Mouse (Mus musculus) Patski (cell line): ENCODE measurements around the gene Pparg. TPM values are rescaled to one million over a fixed set of nuclear protein-coding genes. Genes with fewer than 3 reads are reported as not detected.
A peak's percentile ranks its signal among the peaks of the same experiment; 100 is the strongest.

ENCODE experiments used
- ATAC-seq: fragments of 100-300 bp; one replicate; pipeline ENCODE4 v1.8.0; 2021
- CTCF ChIA-PET: fragments of 350-600 bp; sonication (Branson Sonifier 250); formaldehyde crosslinking; loops from one replicate; lab custom pipeline; 2022; ENCODE audit warnings: inconsistent platforms; lab: Charles Lee
- POLR2A ChIA-PET: fragments of 350-600 bp; sonication (Branson Sonifier 250); formaldehyde crosslinking; loops from one replicate; lab custom pipeline; 2022; ENCODE audit warnings: antibody characterized with exemption, inconsistent platforms; lab: Charles Lee
- DNase-seq: peaks from one replicate; pipeline ENCODE4 v3.0.0-alpha.2; 2011; ENCODE audit warnings: low read depth, low spot score
- H3K27me3 ChIP-seq: fragments of 371-371 bp; one replicate; pipeline ENCODE4 v1.5.1; 2021
- CTCF ChIP-seq: fragments of 100-300 bp; IDR thresholded peaks from one replicate; pipeline ENCODE4 v1.5.1; 2021
- in situ Hi-C: fragments of 300-500 bp; cut with MboI; formaldehyde crosslinking; loops from 3 replicates; pipeline ENCODE4 v1.11.1; 2018; ENCODE audit warnings: low pct_unique_long_range_greater_than_20kb, mixed read lengths
- polyA plus RNA-seq: library from polyadenylated mRNA; unstranded; gene quantifications from one replicate; pipeline ENCODE4 v1.2.3, GENCODE M21; 2021

The Pparg gene
- polyA plus RNA-seq, 1 experiment from 2014 or later: 7.3 TPM

DNA sequence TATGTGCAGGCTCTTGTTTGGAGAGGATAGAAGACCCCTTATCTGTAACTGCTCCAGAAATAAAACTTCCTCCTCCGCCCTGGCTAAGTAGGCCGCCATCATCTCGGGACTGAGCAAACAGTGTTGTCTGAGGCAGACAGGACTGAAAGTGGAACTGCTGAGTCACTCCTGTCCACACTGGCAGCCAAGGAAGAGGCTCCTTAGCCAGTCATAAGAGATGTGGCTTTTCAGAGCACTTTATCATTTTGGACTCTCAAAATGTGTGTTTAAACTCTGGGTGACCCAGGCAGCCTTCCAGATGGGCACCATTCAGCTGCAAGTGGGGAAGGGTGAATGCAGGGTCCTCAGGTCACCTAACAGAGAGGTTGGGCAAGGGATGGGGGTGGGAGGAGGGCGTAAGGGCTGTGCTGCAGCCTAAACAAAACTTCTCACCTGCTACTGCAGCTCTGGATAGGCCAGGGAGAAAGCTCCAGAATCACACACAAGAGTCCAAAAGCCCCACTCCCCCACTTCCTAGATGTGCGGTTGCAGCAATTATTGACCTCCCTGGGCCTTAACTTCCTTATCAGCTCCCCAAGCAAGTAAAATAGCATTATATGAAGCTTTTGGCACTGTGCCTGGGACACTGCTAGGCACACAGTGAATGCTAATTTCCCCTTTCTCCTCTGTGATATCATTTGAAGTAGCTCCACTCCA lies 119.7 kb downstream of the Pparg start:
- peak; percentile 46 for ATAC-seq
- DNase-seq: no peak
- ChIA-PET POLR2A (interaction anchor here (1.3 kb wide), 1 partner anchor 9 kb away, joined by 3 read pairs; no protein-coding TSS in a partner anchor), CTCF (interaction anchor here (0.7 to 2.4 kb wide), 4 partner anchors 12 to 42 kb away, joined by 3 to 5 read pairs (median 3); no protein-coding TSS in a partner anchor)
- TF ChIP-seq CTCF: no peak
- H3K27me3 ChIP-seq: no peaks in the 10 kb centered on the region
- in situ Hi-C loops: no loop called here

DNA sequence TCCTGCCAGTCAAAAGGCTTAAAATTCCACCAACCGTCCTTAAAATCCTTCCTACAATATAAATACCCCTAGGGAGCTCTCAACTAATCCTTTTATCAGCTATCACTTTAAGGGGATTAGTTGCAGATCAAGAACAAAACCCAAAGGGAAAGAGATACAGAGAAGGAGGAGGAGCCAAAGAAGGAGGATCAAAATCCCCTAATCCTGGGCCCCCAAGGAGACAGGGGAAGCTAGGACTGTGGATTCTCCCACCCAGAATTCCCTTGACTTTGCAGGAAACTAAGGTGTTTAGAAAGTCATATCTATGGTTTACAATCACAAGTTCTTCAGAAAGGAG lies 120.2 kb downstream of the Pparg start:
- CTCF ChIA-PET: interaction anchor here (2.4 kb wide), 1 partner anchor 12 kb away, joined by 5 read pairs; no protein-coding TSS in a partner anchor
- no peak for ATAC-seq

DNA sequence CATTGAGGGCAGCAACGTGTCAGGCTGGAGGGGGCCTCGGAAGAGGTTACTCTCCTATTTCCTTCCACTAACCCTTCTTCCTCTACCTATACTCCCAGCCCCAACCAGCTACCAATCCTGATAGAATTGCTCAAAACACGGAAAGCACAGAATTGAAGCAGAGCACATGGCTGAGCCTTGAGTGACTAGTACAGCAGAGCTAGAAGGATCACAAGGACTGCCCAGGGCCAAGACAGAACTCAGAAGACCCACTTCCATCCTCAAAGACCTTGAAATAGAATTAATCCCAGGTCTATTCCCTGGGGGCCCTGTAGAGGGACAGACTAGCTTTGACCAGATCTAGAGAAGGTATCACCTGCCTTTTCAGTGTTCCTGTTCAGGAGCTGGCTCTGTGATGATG lies 120.9 kb downstream of the Pparg start:
- ATAC-seq (no peak), DNase-seq (no peak)
- H3K27me3 ChIP-seq: no peaks in the 10 kb centered on the region
- ChIA-PET POLR2A (no interaction called here), CTCF (interaction anchor here (1.1 to 2.4 kb wide), 2 partner anchors 10 to 13 kb away, joined by 3 to 5 read pairs; no protein-coding TSS in a partner anchor)
- no peak for TF ChIP-seq CTCF
- in situ Hi-C loops: no loop called here

More for the DNA sequence above, 120.2 kb downstream of the Pparg start:
- no peaks in the 10 kb centered on the region for H3K27me3 ChIP-seq
- POLR2A ChIA-PET: interaction anchor here (1.3 kb wide), 1 partner anchor 9 kb away, joined by 3 read pairs; no protein-coding TSS in a partner anchor
- DNase-seq: no peak
- no peak for TF ChIP-seq CTCF
- in situ Hi-C loops: no loop called here

DNA sequence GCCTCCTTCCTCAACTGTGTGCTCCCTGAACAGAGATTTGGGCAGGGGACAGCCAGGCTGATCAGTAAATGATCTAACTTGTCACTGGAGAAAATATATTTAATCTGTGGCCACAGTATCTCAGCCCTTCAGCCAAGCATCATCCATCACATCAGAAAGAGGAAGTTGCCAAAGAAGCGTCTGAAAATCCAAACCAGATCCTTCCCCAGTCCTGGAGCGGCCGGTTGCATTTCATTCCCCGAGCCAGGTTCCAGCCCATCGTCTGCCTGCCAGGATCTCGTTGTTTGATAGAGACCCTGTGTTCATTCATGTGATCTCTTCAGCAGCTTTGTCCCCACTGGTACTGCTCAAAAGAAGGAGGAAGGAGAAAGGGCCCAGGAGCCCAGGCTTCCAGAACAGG lies 124.9 kb downstream of the Pparg start:
- POLR2A ChIA-PET: no interaction called here
- CTCF ChIA-PET: interaction anchor here (1.2 to 1.5 kb wide), 2 partner anchors 10 to 22 kb away, joined by 3 read pairs; no protein-coding TSS in a partner anchor
- no peak for DNase-seq
- no peak for TF ChIP-seq CTCF
- ATAC-seq: no peak
- no peaks in the 10 kb centered on the region for H3K27me3 ChIP-seq
- in situ Hi-C loops: no loop called here

DNA sequence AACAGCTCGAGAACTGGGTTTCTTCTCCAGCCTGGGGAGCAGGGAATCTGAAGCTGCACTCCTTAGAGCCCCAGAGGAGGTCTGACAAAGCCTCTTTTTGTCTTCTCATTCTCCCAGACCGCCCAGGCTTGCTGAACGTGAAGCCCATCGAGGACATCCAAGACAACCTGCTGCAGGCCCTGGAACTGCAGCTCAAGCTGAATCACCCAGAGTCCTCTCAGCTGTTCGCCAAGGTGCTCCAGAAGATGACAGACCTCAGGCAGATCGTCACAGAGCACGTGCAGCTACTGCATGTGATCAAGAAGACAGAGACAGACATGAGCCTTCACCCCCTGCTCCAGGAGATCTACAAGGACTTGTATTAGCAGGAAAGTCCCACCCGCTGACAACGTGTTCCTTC lies 129.1 kb downstream of the Pparg start:
- no peaks in the 10 kb centered on the region for H3K27me3 ChIP-seq
- ChIA-PET POLR2A (interaction anchor here (0.9 kb wide), 1 partner anchor 9 kb away, joined by 3 read pairs; no protein-coding TSS in a partner anchor), CTCF (no interaction called here)
- in situ Hi-C loops: no loop called here
- no peak for TF ChIP-seq CTCF
- no peak for ATAC-seq
- no peak for DNase-seq

DNA sequence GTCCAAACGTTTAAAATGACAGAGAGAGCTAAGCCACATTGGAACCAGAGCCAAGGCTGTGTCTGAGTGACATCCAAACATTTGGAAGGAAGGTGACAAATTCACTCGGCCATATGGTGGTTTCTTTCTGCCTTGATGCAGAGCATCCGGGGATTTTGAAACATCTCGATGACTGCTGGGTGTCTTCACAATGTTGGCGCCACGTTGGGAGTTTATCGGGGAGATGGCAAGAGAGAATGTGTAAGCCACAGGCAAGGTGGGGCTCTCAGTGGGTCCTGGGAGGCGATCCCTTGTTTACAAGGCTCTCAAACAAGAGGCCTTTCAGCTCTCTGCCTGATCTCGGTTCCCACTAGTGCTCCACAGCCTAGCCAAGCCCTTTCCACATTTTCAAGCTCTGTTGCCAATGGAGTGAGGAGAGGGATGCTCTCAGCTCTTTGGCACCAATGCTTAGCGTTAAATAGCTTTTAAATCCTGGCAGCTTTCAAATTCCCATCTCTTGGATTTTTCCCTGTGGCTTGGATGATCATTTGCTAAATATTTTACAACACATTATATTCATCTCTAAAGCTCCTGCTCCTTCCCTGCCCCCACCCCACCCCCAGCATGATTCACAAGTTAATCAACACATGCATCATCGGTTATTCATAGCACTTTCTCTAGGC lies 132.3 kb downstream of the Pparg start:
- no peaks in the 10 kb centered on the region for H3K27me3 ChIP-seq
- ATAC-seq: peak; percentile 34
- no peak for TF ChIP-seq CTCF
- ChIA-PET POLR2A (interaction anchor here (0.6 to 1.1 kb wide), 4 partner anchors 9 to 242 kb away, joined by 3 to 4 read pairs (median 4); no protein-coding TSS in a partner anchor), CTCF (interaction anchor here (0.7 to 1.3 kb wide), 2 partner anchors 18 to 40 kb away, joined by 3 read pairs; no protein-coding TSS in a partner anchor)
- peak; percentile 80 for DNase-seq
- in situ Hi-C loops: no loop called here

DNA sequence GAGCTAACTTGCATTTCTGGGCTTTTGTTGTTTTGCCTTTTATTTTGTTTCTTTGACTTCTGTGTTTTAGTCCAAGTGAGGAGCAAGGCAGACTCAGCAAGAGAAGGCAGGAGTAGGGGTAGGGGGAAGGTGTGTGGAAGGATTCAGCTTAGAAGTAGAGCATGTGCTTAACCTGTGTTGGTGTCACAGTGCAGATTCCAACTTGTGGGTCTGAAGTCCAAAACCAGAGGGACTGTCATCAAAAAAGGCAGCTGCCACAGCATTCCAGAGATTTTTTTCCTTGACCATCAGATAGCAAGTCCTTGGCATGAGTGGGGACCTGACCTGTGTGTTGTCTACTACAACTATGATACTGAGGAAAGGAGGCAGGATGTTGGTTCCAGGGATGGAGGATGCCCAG lies 133.1 kb downstream of the Pparg start:
- H3K27me3 ChIP-seq: no peaks in the 10 kb centered on the region
- CTCF ChIA-PET: interaction anchor here (0.7 to 1.3 kb wide), 3 partner anchors 9 to 40 kb away, joined by 3 read pairs; no protein-coding TSS in a partner anchor
- TF ChIP-seq CTCF: no peak
- in situ Hi-C loops: no loop called here
- DNase-seq: no peak
- POLR2A ChIA-PET: interaction anchor here (1.0 to 1.1 kb wide), 3 partner anchors 8 to 117 kb away, joined by 3 to 4 read pairs (median 4); no protein-coding TSS in a partner anchor
- ATAC-seq: no peak

DNA sequence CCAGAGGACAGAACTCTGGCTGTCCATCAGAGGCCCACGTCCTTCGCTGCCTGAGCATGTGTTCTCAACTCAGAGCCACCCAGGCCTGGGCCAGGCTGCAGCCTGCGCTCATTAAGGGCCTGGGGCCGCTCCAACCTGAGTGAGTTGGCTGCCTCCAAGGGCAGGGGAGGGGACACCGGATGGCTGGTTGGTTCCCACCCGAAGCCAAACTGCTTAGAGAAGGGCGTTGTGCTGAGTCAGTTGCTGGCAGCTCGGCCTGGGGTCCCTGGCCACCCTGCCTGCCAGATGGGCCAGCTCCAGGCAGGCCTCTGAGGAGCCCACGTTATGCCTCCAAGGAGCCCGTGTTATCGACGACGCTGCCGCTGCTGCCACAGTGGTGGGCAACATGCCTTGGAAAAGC lies 138.8 kb downstream of the Pparg start:
- no peak for DNase-seq
- ChIA-PET CTCF (no interaction called here), POLR2A (no interaction called here)
- no peak for TF ChIP-seq CTCF
- in situ Hi-C loops: no loop called here
- no peaks in the 10 kb centered on the region for H3K27me3 ChIP-seq
- ATAC-seq: no peak

DNA sequence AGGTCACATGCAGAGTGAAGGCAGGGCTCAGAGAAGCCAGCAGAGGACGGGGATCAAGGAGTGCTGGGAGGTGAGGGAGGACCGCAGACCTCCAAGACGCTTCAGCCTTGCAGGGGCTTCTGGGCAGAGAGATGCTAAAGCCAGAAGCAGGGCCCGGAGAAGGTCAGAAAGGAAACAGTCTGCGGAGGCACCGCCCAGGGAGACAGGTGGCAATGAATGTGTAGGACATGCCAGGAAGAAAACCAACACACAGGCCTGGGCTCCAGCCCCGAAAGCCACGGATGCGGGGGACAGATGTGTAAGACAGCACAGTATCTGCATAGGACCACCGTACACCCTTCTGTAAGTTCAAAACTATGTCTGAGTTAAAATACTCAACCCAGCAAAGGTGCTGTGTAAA lies 139.5 kb downstream of the Pparg start:
- in situ Hi-C loops: no loop called here
- DNase-seq: no peak
- H3K27me3 ChIP-seq: no peaks in the 10 kb centered on the region
- TF ChIP-seq CTCF: no peak
- POLR2A ChIA-PET: no interaction called here
- CTCF ChIA-PET: no interaction called here
- ATAC-seq: no peak

DNA sequence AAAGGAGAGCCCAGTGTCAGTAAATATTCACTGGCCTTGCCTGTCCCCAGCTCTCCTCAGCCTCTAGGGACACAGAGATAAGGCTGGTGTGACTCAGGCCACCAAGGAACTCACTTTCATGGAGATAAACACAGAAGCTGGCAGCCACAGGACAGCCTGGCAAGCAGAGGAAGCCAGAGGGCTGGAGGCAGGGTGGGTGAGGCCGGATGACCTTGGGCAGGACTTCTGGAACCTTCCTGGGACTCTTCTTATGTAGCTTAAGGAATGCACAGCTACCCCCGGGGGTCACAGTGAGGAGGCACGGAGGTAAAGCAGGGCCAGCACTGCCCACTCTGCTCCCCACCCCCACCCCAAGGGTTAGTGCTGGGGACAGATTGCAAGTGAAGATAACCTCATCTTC lies 140.4 kb downstream of the Pparg start:
- no peak for TF ChIP-seq CTCF
- in situ Hi-C loops: no loop called here
- ChIA-PET POLR2A (interaction anchor here (0.9 to 1.1 kb wide), 2 partner anchors 8 to 9 kb away, joined by 3 to 4 read pairs; no protein-coding TSS in a partner anchor), CTCF (no interaction called here)
- no peaks in the 10 kb centered on the region for H3K27me3 ChIP-seq
- DNase-seq (no peak), ATAC-seq (no peak)
